Mouse (Mus musculus): ENCODE data around the gene Rag2. TPM values are rescaled to one million over a fixed set of nuclear protein-coding genes. Genes with fewer than 3 reads are reported as not detected.

Gene Rag2
- total RNA-seq, 2 experiments from 2014 or later, result not detected

Other genes starting within 250 kb of the Rag2 start
- gene Rag1, start 24.8 kb downstream of the Rag2 start, total RNA-seq (2021), result not detected
- 10 to 100 TPM; 24.7 to 28.4 TPM for gene B230118H07Rik, start 24.8 kb downstream of the Rag2 start, total RNA-seq (2021)
- 10 to 100 TPM; 21.0 to 22.9 TPM for gene Traf6, start 53.7 kb downstream of the Rag2 start, total RNA-seq (2021)

Measured in adrenal gland, adult 18-20 months (tissue).